Mouse (Mus musculus) brown adipose tissue, adult 24 weeks (tissue): ENCODE results near the gene Gm14190. TPM values are rescaled to one million over a fixed set of nuclear protein-coding genes. Genes with fewer than 3 reads are reported as not detected.
"Not testable (repeated sequence)": the region's sequence is repeated elsewhere in the genome, so short reads cannot be mapped to it uniquely, and the experiment has no call there.

Source experiments
- H3K27ac ChIP-seq: fragments of 200-500 bp; replicated peaks from 2 replicates; pipeline ENCODE4 v1.5.1; 2012; ENCODE audit warnings: low read depth, mild to moderate bottlenecking, low read length
- H3K4me1 ChIP-seq: fragments of 200-500 bp; 2 replicates; pipeline ENCODE4 v1.6.1; 2012; ENCODE audit warnings: low read length, mixed read lengths; ENCODE audit not compliant: control insufficient read depth, insufficient read depth, insufficient read length
- H3K4me3 ChIP-seq: fragments of 200-500 bp; 2 replicates; pipeline ENCODE4 v1.5.1; 2012; ENCODE audit warnings: low read depth, mild to moderate bottlenecking, low read length, moderate library complexity; ENCODE audit not compliant: insufficient read depth
- polyA plus RNA-seq: library from polyadenylated mRNA; stranded (reverse); fragments of >200 nt; gene quantifications from 2 replicates; pipeline ENCODE4 v1.2.4, GENCODE M21; 2012; ENCODE audit not compliant: missing spikeins, insufficient read depth, insufficient read length

The Gm14190 gene
- polyA plus RNA-seq: not detected in 2 replicates

DNA sequence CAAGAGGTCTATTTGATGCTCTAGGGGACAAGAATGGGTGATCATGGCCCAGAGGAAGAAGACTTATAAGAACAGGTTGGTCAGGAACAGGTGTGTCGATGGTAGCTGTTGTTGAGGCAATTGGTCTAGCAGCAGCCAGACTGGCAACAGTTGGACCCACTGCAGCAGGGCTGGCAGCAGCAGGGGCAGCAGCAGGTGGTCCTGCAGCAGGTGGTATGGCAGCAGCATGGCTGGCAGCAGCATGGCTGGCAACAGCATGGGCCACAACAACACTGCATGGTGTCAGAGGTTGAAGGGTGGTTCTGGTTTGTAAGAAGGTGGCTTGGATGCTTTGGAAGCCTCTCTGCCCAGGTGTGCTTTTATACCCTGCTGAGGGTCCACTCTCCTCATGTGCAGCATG lies at the start of gene Gm14190:
Gene Gm14190 (minus strand): TSS at position 278 of the 400 bp plus-strand sequence.
- Histone ChIP-seq H3K4me1 (no peaks in the 10 kb centered on the region), H3K27ac (no peak within 1 kb of the TSS), H3K4me3 (no peak within 1 kb of the TSS)

DNA sequence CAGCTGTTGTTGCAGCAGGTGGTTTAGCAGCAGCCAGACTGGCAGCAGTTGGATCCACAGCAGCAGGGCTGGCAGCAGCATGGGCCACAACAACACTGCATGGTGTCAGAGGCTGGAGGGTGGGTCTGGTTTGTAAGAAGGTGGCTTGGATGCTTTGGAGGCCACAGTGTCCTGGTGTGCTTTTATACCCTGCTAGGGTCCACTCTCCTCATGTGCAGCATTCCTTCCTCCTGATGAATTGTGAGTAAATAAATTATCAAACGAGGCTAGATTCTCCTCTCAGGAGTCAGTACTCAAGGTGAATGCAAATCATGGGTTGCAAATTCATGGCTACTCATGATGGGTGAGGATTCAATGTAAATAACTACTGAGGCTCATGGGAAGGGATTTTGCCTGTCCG lies 43.6 kb upstream of the Gm14190 start, which contains the start of gene Gm14180:
Gene Gm14180 (minus strand): TSS at position 101 of the 400 bp plus-strand sequence.
- H3K4me3 ChIP-seq: no peak within 1 kb of the TSS
- H3K27ac ChIP-seq: no peak within 1 kb of the TSS
- no peaks in the 10 kb centered on the region for H3K4me1 ChIP-seq

- H3K4me1 ChIP-seq: no peaks in the 10 kb centered on the region
- H3K4me3 ChIP-seq: no peak overlapping the region
- H3K27ac ChIP-seq: no peak overlapping the region
Observed at GRCm38 (mm10) chr11:99724061-99724460, 33.5 kb upstream of the Gm14190 start.

- Histone ChIP-seq H3K4me3 (no peak overlapping the region), H3K27ac (no peak overlapping the region), H3K4me1 (no peaks in the 10 kb centered on the region)
Observed at GRCm38 (mm10) chr11:99718759-99719158, 28.2 kb upstream of the Gm14190 start.

GRCm38 (mm10) chr11:99685235-99685634 lies 5.3 kb downstream of the Gm14190 start:
- not testable (repeated sequence) for H3K27ac ChIP-seq, H3K4me3 ChIP-seq, H3K4me1 ChIP-seq

DNA sequence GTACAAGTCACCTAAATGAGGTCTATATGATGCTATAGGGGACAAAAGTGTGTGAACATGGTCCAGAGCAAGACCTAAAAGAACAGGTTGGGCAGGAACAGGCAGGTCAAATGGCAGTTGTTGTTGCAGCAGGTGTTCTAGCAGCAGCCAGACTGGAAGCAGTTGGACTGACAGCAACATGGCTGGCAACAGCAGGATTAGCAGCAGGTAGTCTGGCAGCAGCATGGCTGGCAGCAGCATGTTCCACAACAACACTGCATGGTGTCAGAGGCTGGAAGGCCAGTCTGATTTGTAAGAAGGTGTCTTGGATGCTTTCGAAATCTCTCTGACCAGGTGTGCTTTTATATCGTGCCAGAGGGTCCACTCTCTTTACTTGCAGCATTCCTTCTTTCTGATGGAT lies 7.1 kb downstream of the Gm14190 start:
- no peak overlapping the region for H3K4me3 ChIP-seq
- no peak overlapping the region for H3K27ac ChIP-seq
- no peaks in the 10 kb centered on the region for H3K4me1 ChIP-seq

GRCm38 (mm10) chr11:99665860-99666259 lies 24.7 kb downstream of the Gm14190 start, which contains the start of gene Krtap4-6:
TSS of gene Krtap4-6 (minus strand) at chr11:99665960.
- Histone ChIP-seq H3K4me3 (no peak within 1 kb of the TSS), H3K27ac (no peak within 1 kb of the TSS), H3K4me1 (no peaks in the 10 kb centered on the region)

- no peak overlapping the region for H3K4me3 ChIP-seq
- H3K27ac ChIP-seq: no peak overlapping the region
- H3K4me1 ChIP-seq: no peaks in the 10 kb centered on the region
Observed at GRCm38 (mm10) chr11:99662802-99663201, 27.7 kb downstream of the Gm14190 start.

GRCm38 (mm10) chr11:99659256-99659655 lies 31.3 kb downstream of the Gm14190 start:
- Histone ChIP-seq H3K4me3 (no peak overlapping the region), H3K27ac (no peak overlapping the region), H3K4me1 (no peaks in the 10 kb centered on the region)

GRCm38 (mm10) chr11:99658467-99659010 lies 32.0 kb downstream of the Gm14190 start, which contains the start of gene Gm11563:
TSS of gene Gm11563 (minus strand) at chr11:99658960.
- not testable (repeated sequence) for H3K4me1 ChIP-seq, H3K27ac ChIP-seq, H3K4me3 ChIP-seq

DNA sequence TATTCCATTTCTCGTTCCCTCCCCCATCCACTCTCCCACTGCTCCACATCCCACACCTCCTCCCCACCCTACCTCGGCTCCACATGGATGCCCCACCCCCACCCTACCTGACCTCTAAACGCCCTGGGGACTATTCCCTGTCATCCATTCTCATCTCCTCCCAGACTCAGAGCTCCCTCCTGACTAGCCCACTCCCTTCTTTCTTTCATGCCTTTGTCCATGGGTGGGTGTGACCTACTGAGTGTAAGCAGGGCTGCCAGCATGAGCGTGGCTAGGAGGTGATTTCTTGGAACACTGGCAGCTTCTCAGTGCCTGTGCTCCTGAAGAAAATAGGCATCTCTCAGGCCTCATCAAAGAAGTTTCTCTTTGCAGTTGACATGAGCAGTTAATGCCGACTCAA lies 33.5 kb downstream of the Gm14190 start:
- no peak overlapping the region for H3K4me3 ChIP-seq
- no peaks in the 10 kb centered on the region for H3K4me1 ChIP-seq
- H3K27ac ChIP-seq: no peak overlapping the region

- H3K4me1 ChIP-seq: no peaks in the 10 kb centered on the region
- H3K4me3 ChIP-seq: no peak within 1 kb of the TSS
- no peak within 1 kb of the TSS for H3K27ac ChIP-seq
Observed at GRCm38 (mm10) chr11:99650136-99650535, 40.4 kb downstream of the Gm14190 start, which contains the start of gene Gm11555. TSS of gene Gm11555 (minus strand) at chr11:99650236.

DNA sequence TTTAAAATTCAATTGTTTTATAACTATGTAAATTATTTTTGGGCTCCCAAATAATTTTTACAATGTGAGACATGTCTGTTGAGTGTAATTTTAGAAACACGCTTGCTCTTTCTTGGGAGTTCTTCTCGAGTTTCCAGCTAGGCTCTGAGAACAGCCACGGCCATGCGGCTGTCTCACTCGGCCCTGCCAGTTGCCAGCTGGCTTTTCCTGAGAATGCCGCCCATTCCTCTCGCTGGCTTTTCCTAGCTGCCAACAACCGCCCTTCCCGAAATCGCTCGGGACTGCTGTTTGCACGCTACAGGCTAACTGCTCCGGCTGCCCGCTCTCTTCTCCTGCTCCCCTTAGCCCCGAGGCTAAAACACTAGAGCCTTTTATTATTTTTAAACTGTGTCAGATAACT lies 44.1 kb downstream of the Gm14190 start:
- Histone ChIP-seq H3K4me1 (no peaks in the 10 kb centered on the region), H3K4me3 (no peak overlapping the region), H3K27ac (no peak overlapping the region)

DNA sequence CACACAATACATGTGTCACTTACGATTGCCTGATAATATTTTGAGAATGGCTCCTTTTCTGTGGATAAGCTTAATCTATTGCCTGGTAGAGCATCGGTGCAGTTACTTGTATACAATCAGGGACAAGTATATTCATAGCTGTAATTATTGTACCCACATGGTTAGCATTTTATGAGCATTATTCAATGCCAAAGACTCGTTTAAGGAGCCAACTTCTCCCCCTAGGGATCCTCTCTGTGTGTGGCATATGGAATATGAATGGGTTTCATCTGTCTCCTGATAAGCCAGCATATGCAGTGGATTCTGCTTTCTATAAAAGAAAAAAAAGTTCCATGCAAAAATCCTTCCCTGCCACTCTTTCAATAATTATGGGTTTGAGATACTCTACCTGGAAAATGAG lies 46.2 kb downstream of the Gm14190 start:
- no peaks in the 10 kb centered on the region for H3K4me1 ChIP-seq

GRCm38 (mm10) chr11:99643635-99644139 lies 46.9 kb downstream of the Gm14190 start, which contains the start of gene Krtap4-7:
TSS of gene Krtap4-7 (minus strand) at chr11:99644089.
- not testable (repeated sequence) for H3K4me3 ChIP-seq, H3K4me1 ChIP-seq, H3K27ac ChIP-seq

More for the DNA sequence above, 46.2 kb downstream of the Gm14190 start:
- no peak overlapping the region for H3K27ac ChIP-seq
- H3K4me3 ChIP-seq: no peak overlapping the region

- no peak overlapping the region for H3K4me3 ChIP-seq
- no peak overlapping the region for H3K27ac ChIP-seq
- no peaks in the 10 kb centered on the region for H3K4me1 ChIP-seq
Observed at GRCm38 (mm10) chr11:99640926-99641325, 49.6 kb downstream of the Gm14190 start.
